26 mouse cellular contexts compared by ENCODE assay signal in the genomic region with DNA sequence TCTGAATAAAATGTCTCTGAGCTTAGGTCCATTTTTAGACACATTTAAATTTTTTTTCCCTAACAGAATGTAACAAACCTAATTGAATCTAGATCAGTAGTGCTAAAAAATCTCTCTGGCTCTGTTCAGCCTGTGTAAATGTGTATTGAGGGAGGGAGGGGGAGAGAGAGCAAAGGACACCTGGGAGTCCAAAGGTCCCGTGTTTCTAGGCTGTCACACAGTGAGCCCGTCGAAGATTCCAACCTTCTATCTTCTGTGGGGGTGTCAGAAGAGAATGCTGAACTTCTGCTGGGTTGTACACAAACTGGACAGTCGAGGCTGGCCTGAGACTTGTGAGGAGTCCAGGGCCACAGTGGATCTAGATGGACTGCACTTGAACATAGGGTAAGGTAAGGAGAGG. TPM values are rescaled to one million over a fixed set of nuclear protein-coding genes. Genes with fewer than 3 reads are reported as not detected.
A peak's percentile ranks its signal among the peaks of the same experiment; 100 is the strongest.
DNase-seq lines count a peak whose midpoint lies in the region; ATAC-seq and TF ChIP-seq lines count a peak whose summit lies in the region.
"Had no signal": no experiment of that assay in that cellular context is flagged by ENCODE, and none has a peak within 500 bp of the region (broad histone marks: within the 10 kb centered on the region; RNA-seq: fewer than 3 reads in every experiment).

No protein-coding gene starts in this region.

- 54% methylated on average over 4 of the region's 4 CpGs for WGBS in kidney, adult 2 months
- 77% methylated on average over 4 of the region's 4 CpGs for WGBS in kidney, embryonic 14.5 days
- WGBS in intestine, embryonic 16.5 days = 52% methylated on average over 4 of the region's 4 CpGs
- 47% methylated on average over 4 of the region's 4 CpGs for WGBS in liver, embryonic 16.5 days (ENCODE audit: insufficient replicate concordance)
- WGBS in forebrain, embryonic 11.5 days = 82% methylated on average over 4 of the region's 4 CpGs

- no peaks in the 10 kb centered on the region for H3K9me3 ChIP-seq in kidney, embryonic 14.5 days (ENCODE audit: control insufficient read depth, low read length)
- H3K9me3 ChIP-seq in intestine, embryonic 16.5 days (ENCODE audit: control insufficient read depth, low read length) = no peaks in the 10 kb centered on the region
- no peaks in the 10 kb centered on the region for H3K9me3 ChIP-seq in liver, embryonic 16.5 days (replicated peaks; ENCODE audit: control insufficient read depth, low read length)
- H3K9me3 ChIP-seq in forebrain, embryonic 11.5 days (ENCODE audit: control insufficient read depth, low read length) = no peaks in the 10 kb centered on the region
- H3K9me3 ChIP-seq: G1E; hindbrain, embryonic 15.5 days; midbrain, embryonic 12.5 days; neural tube, embryonic 15.5 days; stomach, embryonic 15.5 days had no signal

- no peak overlapping the region for H3K4me3 ChIP-seq in kidney, adult 2 months (ENCODE audit: insufficient read depth, low read depth, low read length)
- no peak overlapping the region for H3K4me3 ChIP-seq in kidney, embryonic 14.5 days (ENCODE audit: low read length)
- H3K4me3 ChIP-seq in intestine, embryonic 16.5 days (ENCODE audit: low read length) = no peak overlapping the region
- no peak overlapping the region for H3K4me3 ChIP-seq in liver, embryonic 16.5 days (ENCODE audit: low read depth, low read length)
- H3K4me3 ChIP-seq in forebrain, embryonic 11.5 days (ENCODE audit: low read depth, low read length) = no peak overlapping the region
- H3K4me3 ChIP-seq: hindbrain, embryonic 15.5 days; midbrain, embryonic 12.5 days; neural tube, embryonic 15.5 days; stomach, embryonic 15.5 days had no signal

- no peaks in the 10 kb centered on the region for H3K36me3 ChIP-seq in kidney, adult 2 months (ENCODE audit: control insufficient read depth, insufficient read depth, low read length)
- no peaks in the 10 kb centered on the region for H3K36me3 ChIP-seq in kidney, embryonic 14.5 days (ENCODE audit: control insufficient read depth, insufficient read depth, low read length)
- no peaks in the 10 kb centered on the region for H3K36me3 ChIP-seq in intestine, embryonic 16.5 days (ENCODE audit: control insufficient read depth, insufficient read depth, low read length)
- H3K36me3 ChIP-seq in liver, embryonic 16.5 days (ENCODE audit: control insufficient read depth, insufficient read depth) = no peaks in the 10 kb centered on the region
- H3K36me3 ChIP-seq in forebrain, embryonic 11.5 days (ENCODE audit: control insufficient read depth, insufficient read depth, low read length) = no peaks in the 10 kb centered on the region
- H3K36me3 ChIP-seq: G1E; hindbrain, embryonic 15.5 days; midbrain, embryonic 12.5 days; neural tube, embryonic 15.5 days; stomach, embryonic 15.5 days had no signal

- no peak overlapping the region for H3K4me2 ChIP-seq in kidney, embryonic 14.5 days (replicated peaks; ENCODE audit: low read depth, low read length)
- H3K4me2 ChIP-seq in intestine, embryonic 16.5 days (ENCODE audit: low read depth, low read length) = no peak overlapping the region
- no peak overlapping the region for H3K4me2 ChIP-seq in liver, embryonic 16.5 days (ENCODE audit: low read depth, low read length)
- no peak overlapping the region for H3K4me2 ChIP-seq in forebrain, embryonic 11.5 days (ENCODE audit: low read depth, low read length, severe bottlenecking)
- H3K4me2 ChIP-seq: heart, embryonic 11.5 days; hindbrain, embryonic 15.5 days; midbrain, embryonic 12.5 days; neural tube, embryonic 15.5 days; stomach, embryonic 15.5 days had no signal

- peaks cover 23% of the 10 kb centered on the region for H3K4me1 ChIP-seq in kidney, adult 2 months (ENCODE audit: control insufficient read depth, insufficient read depth, low read length)
- no peaks in the 10 kb centered on the region for H3K4me1 ChIP-seq in kidney, embryonic 14.5 days (ENCODE audit: control insufficient read depth, insufficient read depth, low read length)
- peaks cover 5% of the 10 kb centered on the region; the same call in 1 of the 2 replicates for H3K4me1 ChIP-seq in intestine, embryonic 16.5 days (ENCODE audit: control insufficient read depth, insufficient read depth, low read length)
- no peaks in the 10 kb centered on the region; the same call in 1 of the 2 replicates for H3K4me1 ChIP-seq in liver, embryonic 16.5 days (ENCODE audit: control insufficient read depth, low read depth, low read length)
- no peaks in the 10 kb centered on the region for H3K4me1 ChIP-seq in forebrain, embryonic 11.5 days (replicated peaks; ENCODE audit: control insufficient read depth, insufficient read depth, low read length)
- H3K4me1 ChIP-seq: hindbrain, embryonic 15.5 days; midbrain, embryonic 12.5 days; neural tube, embryonic 15.5 days; stomach, embryonic 15.5 days had no signal

- H3K27ac ChIP-seq in kidney, adult 2 months (ENCODE audit: insufficient read depth, low read depth, low read length) = peak overlapping the region; percentile 63
- H3K27ac ChIP-seq in kidney, embryonic 14.5 days (ENCODE audit: low read depth, low read length) = no peak overlapping the region
- no peak overlapping the region; the same call in 1 of the 2 replicates for H3K27ac ChIP-seq in intestine, embryonic 16.5 days (ENCODE audit: low read length)
- H3K27ac ChIP-seq in liver, embryonic 16.5 days (ENCODE audit: low read length) = no peak overlapping the region; the same call in 1 of the 2 replicates
- H3K27ac ChIP-seq in forebrain, embryonic 11.5 days (ENCODE audit: low read depth, low read length) = no peak overlapping the region
- H3K27ac ChIP-seq: hindbrain, embryonic 15.5 days; midbrain, embryonic 12.5 days; neural tube, embryonic 15.5 days; stomach, embryonic 15.5 days had no signal

- no peak overlapping the region for H3K9ac ChIP-seq in kidney, embryonic 14.5 days (ENCODE audit: low read depth, low read length)
- no peak overlapping the region for H3K9ac ChIP-seq in intestine, embryonic 16.5 days (ENCODE audit: low read depth, low read length)
- no peak overlapping the region for H3K9ac ChIP-seq in liver, embryonic 16.5 days (ENCODE audit: low read depth, low read length)
- H3K9ac ChIP-seq in forebrain, embryonic 11.5 days (ENCODE audit: low read length) = no peak overlapping the region
- H3K9ac ChIP-seq: hindbrain, embryonic 15.5 days; midbrain, embryonic 12.5 days; neural tube, embryonic 15.5 days; stomach, embryonic 15.5 days had no signal

- peak; percentile 86 for DNase-seq in kidney, adult 2 months
- peak; percentile 51 for DNase-seq in kidney, postnatal 14 days
- no peak for DNase-seq in forebrain, embryonic 11.5 days (ENCODE audit: low spot score)
- no peak for DNase-seq in cerebellum, postnatal 25 days
- DNase-seq: adrenal gland, postnatal 36 days; cerebellum, adult 11 months; cerebellum, postnatal 14 days; lung, adult 2 months; lung, postnatal 14 days; right cerebral cortex, adult 18-20 months; thymus, adult 18-20 months; thymus, postnatal 36 days had no signal

- no peaks in the 10 kb centered on the region for H3K27me3 ChIP-seq in kidney, adult 2 months (replicated peaks; ENCODE audit: control insufficient read depth, insufficient read depth, low read length)
- H3K27me3 ChIP-seq in kidney, embryonic 14.5 days (ENCODE audit: control insufficient read depth, insufficient read depth, low read length) = no peaks in the 10 kb centered on the region
- H3K27me3 ChIP-seq in intestine, embryonic 16.5 days (replicated peaks; ENCODE audit: control insufficient read depth, insufficient read depth, low read length) = no peaks in the 10 kb centered on the region
- no peaks in the 10 kb centered on the region for H3K27me3 ChIP-seq in liver, embryonic 16.5 days (ENCODE audit: control insufficient read depth, insufficient read depth, low read depth, low read length)
- H3K27me3 ChIP-seq in forebrain, embryonic 11.5 days (ENCODE audit: control insufficient read depth, insufficient read depth, low read length) = no peaks in the 10 kb centered on the region
- H3K27me3 ChIP-seq: CH12.LX; hindbrain, embryonic 15.5 days; midbrain, embryonic 12.5 days; neural tube, embryonic 15.5 days; stomach, embryonic 15.5 days had no signal

- no peak for TF ChIP-seq CTCF in kidney, adult 2 months (conservative IDR thresholded peaks at IDR 0.05; ENCODE audit: insufficient read depth, insufficient read length, low read depth, low read length)

- ATAC-seq in kidney, embryonic 14.5 days (ENCODE audit: low FRiP score, low TSS enrichment) = no peak
- peak; percentile 76 for ATAC-seq in intestine, embryonic 16.5 days
- peak; percentile 88 for ATAC-seq in liver, embryonic 16.5 days (ENCODE audit: low read depth)
- no peak for ATAC-seq in forebrain, embryonic 11.5 days (replicated peaks; ENCODE audit: low FRiP score)
- ATAC-seq in inflammation-experienced regulatory T-cells, adult 6 months = no peak
- ATAC-seq: forebrain, embryonic 14.5 days; Patski had no signal

- no peak for TF ChIP-seq POLR2A in kidney, adult 2 months (IDR thresholded peaks at IDR 0.05; ENCODE audit: low read depth, low read length)

RNA-seq across cellular contexts. Expression of gene Rnf149, which starts 14.9 kb away (rescaled TPM):
- 30.3 and 33.7 TPM in 2 replicates for polyA plus RNA-seq in kidney, adult 2 months (2012; rRNA removed)
- polyA plus RNA-seq in kidney, embryonic 14.5 days (2014; fragmentation: Nextera tagmentation; extraction: Ambion mirVana) = 41.3 and 45.2 TPM in 2 replicates
- 13.5 and 26.3 TPM in 2 replicates for polyA plus RNA-seq in intestine, embryonic 16.5 days (2015; fragmentation: Nextera tagmentation; extraction: Ambion mirVana)
- polyA plus RNA-seq in liver, embryonic 16.5 days (2015; fragmentation: Nextera tagmentation; extraction: Ambion mirVana) = 13.2 and 15.3 TPM in 2 replicates
- polyA plus RNA-seq in forebrain, embryonic 11.5 days (2014; fragmentation: Nextera tagmentation; extraction: Ambion mirVana) = 26.6 and 30.4 TPM in 2 replicates
- polyA plus RNA-seq in inflammation-experienced regulatory T-cells, adult 6 months (2017; shearing (Covaris generic)) = 10 to 100 TPM; 11.9 to 37.0 (median 29.9) TPM

RNA-seq across cellular contexts. Expression of gene Cnot11, which starts 57.3 kb away (rescaled TPM):
- 18.2 and 20.8 TPM in 2 replicates for polyA plus RNA-seq in kidney, adult 2 months (2012; rRNA removed)
- 30.0 and 36.2 TPM in 2 replicates for polyA plus RNA-seq in kidney, embryonic 14.5 days (2014; fragmentation: Nextera tagmentation; extraction: Ambion mirVana)
- polyA plus RNA-seq in intestine, embryonic 16.5 days (2015; fragmentation: Nextera tagmentation; extraction: Ambion mirVana) = 12.9 and 13.9 TPM in 2 replicates
- polyA plus RNA-seq in liver, embryonic 16.5 days (2015; fragmentation: Nextera tagmentation; extraction: Ambion mirVana) = 4.5 and 5.6 TPM in 2 replicates
- 25.7 and 35.4 TPM in 2 replicates for polyA plus RNA-seq in forebrain, embryonic 11.5 days (2014; fragmentation: Nextera tagmentation; extraction: Ambion mirVana)
- polyA plus RNA-seq in inflammation-experienced regulatory T-cells, adult 6 months (2017; shearing (Covaris generic)) = 1 to 10 TPM; 4.6 to 6.9 (median 4.6) TPM

RNA-seq across cellular contexts. Expression of gene Creg2, which starts 59.2 kb away (rescaled TPM):
- polyA plus RNA-seq in kidney, adult 2 months (2012; rRNA removed) = 0.04 and 0.09 TPM in 2 replicates
- polyA plus RNA-seq in kidney, embryonic 14.5 days (2014; fragmentation: Nextera tagmentation; extraction: Ambion mirVana) = 0.04 TPM in 1 of 2 replicates, not detected in the other
- polyA plus RNA-seq in intestine, embryonic 16.5 days (2015; fragmentation: Nextera tagmentation; extraction: Ambion mirVana) = 0.18 and 0.22 TPM in 2 replicates
- polyA plus RNA-seq in liver, embryonic 16.5 days (2015; fragmentation: Nextera tagmentation; extraction: Ambion mirVana) = not detected in 2 replicates
- 0.09 and 0.12 TPM in 2 replicates for polyA plus RNA-seq in forebrain, embryonic 11.5 days (2014; fragmentation: Nextera tagmentation; extraction: Ambion mirVana)
- polyA plus RNA-seq in inflammation-experienced regulatory T-cells, adult 6 months (2017; shearing (Covaris generic)) = under 1 TPM in 1 of 3 experiments, not detected in 2; 0.09 TPM
- polyA plus RNA-seq: G1E; limb, embryonic 11.5 days; Patski had no signal

Comparison
In these comparisons a context has a peak if more than half of its experiments do, and no peak if none do; other contexts are left out.
1. DNase-seq: peak in kidney, adult 2 months (single experiment) and kidney, postnatal 14 days (single experiment); none in forebrain, embryonic 11.5 days (single experiment) and cerebellum, postnatal 25 days (0 of 2).
2. ATAC-seq: peak in intestine, embryonic 16.5 days (single experiment) and liver, embryonic 16.5 days (single experiment); none in kidney, embryonic 14.5 days (single experiment), forebrain, embryonic 11.5 days (single experiment) and inflammation-experienced regulatory T-cells, adult 6 months (single experiment).